Mouse (Mus musculus) C2C12 (cell line): ENCODE data around the gene Atpaf2. TPM values are rescaled to one million over a fixed set of nuclear protein-coding genes. Genes with fewer than 3 reads are reported as not detected.

Source experiments
- H3K27me3 ChIP-seq: one replicate; pipeline ENCODE4 v1.6.1; 2011; ENCODE audit not compliant: control insufficient read depth, insufficient read depth, insufficient read length
- H3K36me3 ChIP-seq: one replicate; pipeline ENCODE4 v1.6.1; 2011; ENCODE audit not compliant: control insufficient read depth, insufficient read depth
- H3K4me3 ChIP-seq: one replicate; pipeline ENCODE4 v1.5.1; 2011; ENCODE audit warnings: mild to moderate bottlenecking, control low read depth; ENCODE audit not compliant: poor library complexity, insufficient read depth, severe bottlenecking
- H3K79me2 ChIP-seq: one replicate; pipeline ENCODE4 v1.6.1; 2011; ENCODE audit not compliant: control insufficient read depth, insufficient read depth
- H3K79me3 ChIP-seq: one replicate; pipeline ENCODE4 v1.6.1; 2011; ENCODE audit warnings: low read depth, control low read depth
- H3ac ChIP-seq: one replicate; pipeline ENCODE3; 2011; ENCODE audit warnings: low read depth; ENCODE audit not compliant: control insufficient read depth, insufficient read length
- CEBPB ChIP-seq: IDR thresholded peaks from one replicate; pipeline ENCODE4 v1.6.1; 2011; ENCODE audit warnings: low read depth, mild to moderate bottlenecking, control low read depth, moderate library complexity
- CTCF ChIP-seq: IDR thresholded peaks from one replicate; pipeline ENCODE4 v1.5.1; 2011; ENCODE audit not compliant: control insufficient read depth, insufficient read depth, insufficient read length
- FOSL1 ChIP-seq: IDR thresholded peaks from one replicate; pipeline ENCODE4 v1.8.0; 2011; ENCODE audit warnings: mild to moderate bottlenecking, low read length; ENCODE audit not compliant: poor library complexity, insufficient read depth, severe bottlenecking
- MAX ChIP-seq: IDR thresholded peaks from one replicate; pipeline ENCODE4 v1.6.1; 2011; ENCODE audit warnings: mild to moderate bottlenecking, control low read depth
- MYOD1 ChIP-seq: IDR thresholded peaks from one replicate; pipeline ENCODE4 v1.6.1; 2011; ENCODE audit warnings: low read depth; ENCODE audit not compliant: control insufficient read depth, insufficient read length
- MYOG ChIP-seq: IDR thresholded peaks from one replicate; pipeline ENCODE4 v1.6.1; 2011; ENCODE audit not compliant: control insufficient read depth, insufficient read length; ENCODE audit errors: extremely low read depth
- USF1 ChIP-seq: IDR thresholded peaks from one replicate; pipeline ENCODE4 v1.6.1; 2011; ENCODE audit warnings: low read depth, mild to moderate bottlenecking, control low read depth, moderate library complexity
- polyA plus RNA-seq: library from polyadenylated mRNA; unstranded; fragments of >200 nt; fragmentation: generic; extraction: Trizol; gene quantifications from one replicate; pipeline ENCODE4 v1.2.1, GENCODE M21; 2012; ENCODE audit warnings: missing spikeins

The Atpaf2 gene
- polyA plus RNA-seq, 1 experiment: 41.4 TPM

GRCm38 (mm10) chr11:60391346-60391745 lies 26.9 kb downstream of the Atpaf2 start:
- Histone ChIP-seq H3K79me2 (no peaks in the 10 kb centered on the region), H3K79me3 (no peaks in the 10 kb centered on the region), H3K4me3 (no peak overlapping the region), H3K36me3 (no peaks in the 10 kb centered on the region), H3K27me3 (no peaks in the 10 kb centered on the region), H3ac (no peak overlapping the region)
- TF ChIP-seq FOSL1 (no peak), USF1 (no peak), MYOD1 (no peak), MYOG (no peak), CTCF (no peak), CEBPB (no peak), MAX (no peak)

- H3ac ChIP-seq: no peak overlapping the region
- TF ChIP-seq USF1 (no peak), MYOD1 (no peak)
- no peaks in the 10 kb centered on the region for H3K36me3 ChIP-seq
- no peaks in the 10 kb centered on the region for H3K79me3 ChIP-seq
- H3K27me3 ChIP-seq: peaks cover 12% of the 10 kb centered on the region
- H3K79me2 ChIP-seq: no peaks in the 10 kb centered on the region
- H3K4me3 ChIP-seq: no peak overlapping the region
Measured at GRCm38 (mm10) chr11:60387944-60388343, 30.3 kb downstream of the Atpaf2 start.

GRCm38 (mm10) chr11:60385946-60386345 lies 32.3 kb downstream of the Atpaf2 start:
- H3ac ChIP-seq: no peak overlapping the region
- H3K27me3 ChIP-seq: peaks cover 12% of the 10 kb centered on the region
- H3K4me3 ChIP-seq: no peak overlapping the region
- no peaks in the 10 kb centered on the region for H3K79me3 ChIP-seq
- H3K79me2 ChIP-seq: no peaks in the 10 kb centered on the region
- no peak for TF ChIP-seq MYOD1
- no peak for TF ChIP-seq MAX
- no peak for TF ChIP-seq USF1
- TF ChIP-seq CTCF: no peak
- TF ChIP-seq CEBPB: no peak
- no peaks in the 10 kb centered on the region for H3K36me3 ChIP-seq

- Histone ChIP-seq H3K36me3 (no peaks in the 10 kb centered on the region), H3K79me2 (no peaks in the 10 kb centered on the region), H3K27me3 (peaks cover 12% of the 10 kb centered on the region), H3K79me3 (no peaks in the 10 kb centered on the region), H3K4me3 (no peak overlapping the region), H3ac (no peak overlapping the region)
- no peak for TF ChIP-seq MYOG
- TF ChIP-seq FOSL1: no peak
- TF ChIP-seq CTCF: no peak
- TF ChIP-seq MYOD1: no peak
- no peak for TF ChIP-seq MAX
Measured at GRCm38 (mm10) chr11:60384762-60385421, 33.4 kb downstream of the Atpaf2 start.

GRCm38 (mm10) chr11:60383518-60383917 lies 34.7 kb downstream of the Atpaf2 start:
- Histone ChIP-seq H3K79me3 (no peaks in the 10 kb centered on the region), H3K4me3 (no peak overlapping the region), H3K36me3 (no peaks in the 10 kb centered on the region), H3K79me2 (no peaks in the 10 kb centered on the region), H3ac (no peak overlapping the region), H3K27me3 (peaks cover 12% of the 10 kb centered on the region)
- TF ChIP-seq MYOD1 (no peak), MAX (no peak), USF1 (no peak), FOSL1 (no peak), MYOG (no peak), CEBPB (no peak), CTCF (no peak)

GRCm38 (mm10) chr11:60374481-60374880 lies 43.8 kb downstream of the Atpaf2 start:
- peaks cover 3% of the 10 kb centered on the region for H3K27me3 ChIP-seq
- H3K4me3 ChIP-seq: no peak overlapping the region
- H3K79me3 ChIP-seq: no peaks in the 10 kb centered on the region
- H3K79me2 ChIP-seq: no peaks in the 10 kb centered on the region
- no peak overlapping the region for H3ac ChIP-seq
- H3K36me3 ChIP-seq: no peaks in the 10 kb centered on the region
- TF ChIP-seq USF1 (no peak), FOSL1 (no peak), MYOD1 (no peak), MAX (no peak), CEBPB (no peak), MYOG (no peak), CTCF (no peak)
